Mouse (Mus musculus) liver, adult 2 months (tissue): ENCODE results near the gene Camkmt. TPM values are rescaled to one million over a fixed set of nuclear protein-coding genes. Genes with fewer than 3 reads are reported as not detected.

Experiments
- DNase-seq: peaks from one replicate; pipeline ENCODE4 v3.0.0-alpha.2; 2011; ENCODE audit warnings: low read depth, low spot score; ENCODE audit errors: extremely low read depth
- H3K27ac ChIP-seq: fragments of 200-500 bp; replicated peaks from 2 replicates; pipeline ENCODE4 v1.5.1; 2012; ENCODE audit warnings: low read depth, mild to moderate bottlenecking, control low read depth, inconsistent platforms, low read length; ENCODE audit not compliant: insufficient read depth
- H3K27me3 ChIP-seq: fragments of 200-500 bp; 2 replicates; pipeline ENCODE4 v1.6.1; 2012; ENCODE audit warnings: mild to moderate bottlenecking, moderate library complexity, low read length, inconsistent platforms; ENCODE audit not compliant: control insufficient read depth, insufficient read depth
- H3K36me3 ChIP-seq: fragments of 200-500 bp; 2 replicates; pipeline ENCODE4 v1.6.1; 2012; ENCODE audit warnings: low read length, inconsistent platforms; ENCODE audit not compliant: control insufficient read depth, insufficient read depth
- H3K4me1 ChIP-seq: fragments of 200-500 bp; 2 replicates; pipeline ENCODE4 v1.6.1; 2011; ENCODE audit warnings: low read length; ENCODE audit not compliant: control insufficient read depth, insufficient read depth
- H3K4me3 ChIP-seq: fragments of 200-500 bp; 2 replicates; pipeline ENCODE4 v1.5.1; 2011; ENCODE audit warnings: low read depth, mild to moderate bottlenecking, control low read depth, low read length, moderate library complexity; ENCODE audit not compliant: insufficient read depth
- H3K79me2 ChIP-seq: fragments of 200-500 bp; 2 replicates; pipeline ENCODE4 v1.6.1; 2012; ENCODE audit warnings: inconsistent platforms, mild to moderate bottlenecking, low read length, moderate library complexity; ENCODE audit not compliant: control insufficient read depth, insufficient read depth
- H3K9ac ChIP-seq: fragments of 200-500 bp; 2 replicates; pipeline ENCODE4 v1.6.1; 2012; ENCODE audit warnings: low read depth, mild to moderate bottlenecking, control low read depth, inconsistent platforms, low read length
- CTCF ChIP-seq: fragments of 200-500 bp; IDR thresholded peaks from 2 replicates; pipeline ENCODE4 v1.5.1; 2011; ENCODE audit warnings: low read depth, low read length, control low read depth
- POLR2A ChIP-seq: fragments of 200-500 bp; IDR thresholded peaks from 2 replicates; pipeline ENCODE4 v1.6.1; 2011; ENCODE audit warnings: low read length, control low read depth; ENCODE audit not compliant: insufficient read depth; ENCODE audit errors: extremely low read depth
- WGBS: fragments of 180-500 bp; shearing (Covaris S2); methylation state at CpG from one replicate; pipeline ENCODE4 v1.1.7; 2018; 5-methylcytosine and 5-hydroxymethylcytosine counted together
- polyA plus RNA-seq: library from polyadenylated mRNA; depleted of rRNA; stranded (reverse); fragments of >200 nt; gene quantifications from 2 replicates; pipeline ENCODE4 v1.2.3, GENCODE M21; 2012
- total RNA-seq: library from RNA; depleted of rRNA; stranded (reverse); fragments of >200 nt; gene quantifications from 2 replicates; pipeline ENCODE4 v1.2.3, GENCODE M21; 2014

The Camkmt gene
- total and polyA plus RNA-seq, 2 experiments: 1.7 to 2.0 TPM

- WGBS: 5% methylated on average over 16 of the region's 16 CpGs
- H3K27me3 ChIP-seq: peaks cover 2% of the 10 kb centered on the region; the same call in 1 of the 2 replicates
- H3K9ac ChIP-seq: no peak overlapping the region
- H3K4me1 ChIP-seq: no peaks in the 10 kb centered on the region
- no peak for DNase-seq
- H3K79me2 ChIP-seq: no peaks in the 10 kb centered on the region
- H3K27ac ChIP-seq: no peak overlapping the region
- no peak overlapping the region for H3K4me3 ChIP-seq
- TF ChIP-seq POLR2A (no peak), CTCF (no peak)
- H3K36me3 ChIP-seq: no peaks in the 10 kb centered on the region
Measured at GRCm38 (mm10) chr17:85473217-85473616, 382.9 kb downstream of the Camkmt start.

GRCm38 (mm10) chr17:85473881-85474280 is 383.5 kb downstream of the Camkmt start:
- no peaks in the 10 kb centered on the region for H3K36me3 ChIP-seq
- H3K4me1 ChIP-seq: no peaks in the 10 kb centered on the region
- H3K27me3 ChIP-seq: peaks cover 2% of the 10 kb centered on the region; the same call in 1 of the 2 replicates
- no peak for TF ChIP-seq POLR2A
- TF ChIP-seq CTCF: no peak
- DNase-seq: no peak
- WGBS: 6% methylated on average over 8 of the region's 8 CpGs
- H3K4me3 ChIP-seq: no peak overlapping the region
- H3K79me2 ChIP-seq: no peaks in the 10 kb centered on the region
- H3K9ac ChIP-seq: no peak overlapping the region
- H3K27ac ChIP-seq: no peak overlapping the region

- no peaks in the 10 kb centered on the region for H3K79me2 ChIP-seq
- H3K27ac ChIP-seq: no peak overlapping the region
- no peaks in the 10 kb centered on the region for H3K4me1 ChIP-seq
- H3K36me3 ChIP-seq: no peaks in the 10 kb centered on the region
- 91% methylated on average over 8 of the region's 8 CpGs for WGBS
- no peak overlapping the region for H3K9ac ChIP-seq
- H3K4me3 ChIP-seq: no peak overlapping the region
- no peak for TF ChIP-seq CTCF
- no peak for TF ChIP-seq POLR2A
- no peak for DNase-seq
- peaks cover 9% of the 10 kb centered on the region; the same call in 1 of the 2 replicates for H3K27me3 ChIP-seq
Measured at GRCm38 (mm10) chr17:85481241-85481640, 390.9 kb downstream of the Camkmt start.

GRCm38 (mm10) chr17:85483086-85483485 is 392.7 kb downstream of the Camkmt start:
- DNase-seq: no peak
- no peaks in the 10 kb centered on the region for H3K79me2 ChIP-seq
- H3K9ac ChIP-seq: no peak overlapping the region
- 88% methylated on average over 5 of the region's 5 CpGs for WGBS
- no peaks in the 10 kb centered on the region for H3K4me1 ChIP-seq
- no peaks in the 10 kb centered on the region for H3K36me3 ChIP-seq
- no peak overlapping the region for H3K27ac ChIP-seq
- TF ChIP-seq CTCF (no peak), POLR2A (no peak)
- H3K4me3 ChIP-seq: no peak overlapping the region
- peaks cover 9% of the 10 kb centered on the region; the same call in 1 of the 2 replicates for H3K27me3 ChIP-seq

GRCm38 (mm10) chr17:85484015-85484414 is 393.7 kb downstream of the Camkmt start:
- Histone ChIP-seq H3K27me3 (peaks cover 11% of the 10 kb centered on the region; the same call in 1 of the 2 replicates), H3K9ac (no peak overlapping the region), H3K4me1 (no peaks in the 10 kb centered on the region), H3K36me3 (no peaks in the 10 kb centered on the region), H3K4me3 (no peak overlapping the region), H3K79me2 (no peaks in the 10 kb centered on the region), H3K27ac (no peak overlapping the region)
- 40% methylated on average over 8 of the region's 8 CpGs for WGBS
- TF ChIP-seq CTCF: no peak
- no peak for TF ChIP-seq POLR2A
- no peak for DNase-seq

GRCm38 (mm10) chr17:85484526-85484925 is 394.2 kb downstream of the Camkmt start:
- Histone ChIP-seq H3K4me1 (no peaks in the 10 kb centered on the region), H3K27ac (no peak overlapping the region), H3K79me2 (no peaks in the 10 kb centered on the region), H3K36me3 (no peaks in the 10 kb centered on the region), H3K9ac (no peak overlapping the region), H3K27me3 (peaks cover 13% of the 10 kb centered on the region; the same call in 1 of the 2 replicates), H3K4me3 (no peak overlapping the region)
- WGBS: 36% methylated on average over 5 of the region's 5 CpGs
- DNase-seq: no peak
- TF ChIP-seq CTCF (no peak), POLR2A (no peak)
